Mouse (Mus musculus): ENCODE measurements around the gene Yes1. TPM values are rescaled to one million over a fixed set of nuclear protein-coding genes. Genes with fewer than 3 reads are reported as not detected.
"Not testable (repeated sequence)": the region's sequence is repeated elsewhere in the genome, so short reads cannot be mapped to it uniquely, and the experiment has no call there.

Gene Yes1
- polyA plus RNA-seq, 1 experiment from 2014 or later: 18.9 TPM

DNA sequence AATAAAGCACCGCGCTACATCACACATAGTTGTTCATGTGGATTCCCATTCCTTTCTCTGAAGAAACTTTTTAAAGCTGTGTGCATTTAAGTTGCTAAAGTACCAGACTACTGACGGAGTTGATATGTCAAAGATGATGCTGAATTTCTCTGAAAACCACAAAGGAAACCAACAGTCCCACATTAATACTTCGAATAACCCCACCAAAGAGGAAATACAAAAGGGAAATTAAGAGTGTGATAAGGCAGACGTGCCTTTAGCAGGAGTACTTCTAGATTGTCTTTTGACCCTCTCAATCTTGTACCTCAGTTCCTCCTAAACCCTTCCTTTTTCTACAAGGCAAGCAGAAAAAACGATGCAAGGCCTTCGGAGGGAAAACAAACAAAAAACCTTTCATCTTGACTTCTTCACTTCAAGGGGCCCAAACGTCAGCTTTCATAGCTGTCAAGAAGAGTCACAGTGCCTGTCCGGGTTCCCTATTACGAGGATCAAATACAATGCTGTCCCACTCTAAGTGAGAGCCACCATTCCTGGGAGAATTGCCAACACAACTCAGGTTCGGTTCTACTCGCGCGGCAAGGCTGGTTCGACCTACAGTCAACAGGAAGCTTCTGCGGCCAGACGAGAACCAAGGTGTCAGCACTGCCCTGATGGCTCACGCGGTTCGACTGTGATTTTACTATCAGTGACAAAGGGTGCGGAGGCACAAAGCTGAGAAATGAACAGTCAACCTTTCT lies 739 bp upstream of the Yes1 start:
- peak overlapping the region; percentile 76 for H3K9ac ChIP-seq (ENCODE audit: low read depth, low read length)
- no peaks in the 10 kb centered on the region for H3K27me3 ChIP-seq (replicated peaks; ENCODE audit: control insufficient read depth, insufficient read depth, low read length)
- H3K27ac ChIP-seq (ENCODE audit: low read depth, low read length): peak overlapping the region; percentile 88
- no peaks in the 10 kb centered on the region for H3K36me3 ChIP-seq (ENCODE audit: control insufficient read depth, insufficient read depth, low read length)
- H3K4me2 ChIP-seq: peak overlapping the region; percentile 80
- DNase-seq (ENCODE audit: low spot score) (no peak), ATAC-seq (replicated peaks; ENCODE audit: low FRiP score) (peak; percentile 29)
- peaks cover 4% of the 10 kb centered on the region; the same call in 1 of the 2 replicates for H3K4me1 ChIP-seq (replicated peaks; ENCODE audit: control insufficient read depth, insufficient read depth, low read length)
- 12% methylated on average over 21 of the region's 21 CpGs for WGBS
- H3K4me3 ChIP-seq (ENCODE audit: low read depth, low read length): peak overlapping the region; percentile 85
- H3K9me3 ChIP-seq (ENCODE audit: control insufficient read depth, low read length): no peaks in the 10 kb centered on the region

GRCm38 (mm10) chr5:32611341-32611961 lies 480 bp downstream of the Yes1 start:
- WGBS: under 1% methylated on average over 51 of the region's 54 CpGs
- Histone ChIP-seq H3K4me1 (replicated peaks; ENCODE audit: control insufficient read depth, insufficient read depth, low read length) (peaks cover 4% of the 10 kb centered on the region; the same call in 1 of the 2 replicates), H3K4me3 (ENCODE audit: low read depth, low read length) (peak overlapping the region; percentile 85), H3K27me3 (replicated peaks; ENCODE audit: control insufficient read depth, insufficient read depth, low read length) (no peaks in the 10 kb centered on the region), H3K36me3 (ENCODE audit: control insufficient read depth, insufficient read depth, low read length) (no peaks in the 10 kb centered on the region), H3K4me2 (peak overlapping the region; percentile 80), H3K9ac (ENCODE audit: low read depth, low read length) (peak overlapping the region; percentile 76), H3K9me3 (ENCODE audit: control insufficient read depth, low read length) (no peaks in the 10 kb centered on the region), H3K27ac (ENCODE audit: low read depth, low read length) (peak overlapping the region; percentile 88)
- peak; percentile 77 for DNase-seq (ENCODE audit: low spot score)
- ATAC-seq (replicated peaks; ENCODE audit: low FRiP score): peak; percentile 72

DNA sequence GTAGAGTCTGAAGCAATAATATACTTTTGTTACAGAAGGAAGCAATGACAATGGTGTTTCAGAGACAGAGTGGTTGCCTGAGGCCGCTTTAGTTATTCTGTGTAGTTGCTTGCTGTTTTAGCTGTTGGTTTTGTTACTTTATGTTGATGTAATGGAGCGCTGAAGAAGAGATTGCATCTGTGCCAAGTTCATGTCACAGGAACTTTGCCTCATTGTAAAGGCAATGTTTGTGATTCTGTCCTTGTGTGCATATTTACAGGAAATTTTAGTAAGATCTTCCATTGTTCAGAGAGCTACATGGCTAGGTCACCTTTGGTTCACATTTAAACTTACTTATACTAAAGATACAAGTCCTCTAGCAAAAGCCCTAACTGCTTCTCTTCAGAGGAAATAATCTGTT lies 3.3 kb downstream of the Yes1 start:
- H3K9me3 ChIP-seq (ENCODE audit: control insufficient read depth, low read length): no peaks in the 10 kb centered on the region
- H3K9ac ChIP-seq (ENCODE audit: low read depth, low read length): no peak overlapping the region
- no peaks in the 10 kb centered on the region for H3K36me3 ChIP-seq (ENCODE audit: control insufficient read depth, insufficient read depth, low read length)
- H3K27me3 ChIP-seq (replicated peaks; ENCODE audit: control insufficient read depth, insufficient read depth, low read length): no peaks in the 10 kb centered on the region
- no peak for DNase-seq (ENCODE audit: low spot score)
- H3K4me3 ChIP-seq (ENCODE audit: low read depth, low read length): no peak overlapping the region
- no peak overlapping the region for H3K27ac ChIP-seq (ENCODE audit: low read depth, low read length)
- ATAC-seq (replicated peaks; ENCODE audit: low FRiP score): no peak
- 90% methylated on average over 2 of the region's 2 CpGs for WGBS
- H3K4me1 ChIP-seq (replicated peaks; ENCODE audit: control insufficient read depth, insufficient read depth, low read length): peaks cover 4% of the 10 kb centered on the region; the same call in 1 of the 2 replicates
- H3K4me2 ChIP-seq: no peak overlapping the region

DNA sequence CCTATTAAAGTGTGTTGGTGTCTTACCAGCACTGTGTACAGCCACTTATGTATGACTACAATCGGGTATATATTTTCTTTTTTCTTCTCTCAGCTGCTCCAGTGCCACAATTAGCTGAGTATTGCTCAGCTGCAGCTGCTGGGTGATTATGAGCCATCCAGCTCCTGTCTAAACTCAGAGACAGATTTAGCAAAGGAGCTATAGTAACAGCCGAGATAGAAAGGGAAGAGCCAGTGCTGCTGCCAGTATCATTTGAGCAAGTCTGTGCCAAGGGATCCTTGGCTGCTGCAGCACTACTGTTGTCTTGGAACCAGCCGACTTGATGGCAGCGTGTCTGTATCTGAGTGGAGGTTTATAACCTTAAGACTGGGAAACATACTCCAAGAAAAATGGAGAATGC lies 3.7 kb downstream of the Yes1 start:
- H3K36me3 ChIP-seq (ENCODE audit: control insufficient read depth, insufficient read depth, low read length): no peaks in the 10 kb centered on the region
- H3K4me1 ChIP-seq (replicated peaks; ENCODE audit: control insufficient read depth, insufficient read depth, low read length): peaks cover 4% of the 10 kb centered on the region; the same call in 1 of the 2 replicates
- no peak overlapping the region for H3K4me3 ChIP-seq (ENCODE audit: low read depth, low read length)
- no peak overlapping the region for H3K9ac ChIP-seq (ENCODE audit: low read depth, low read length)
- 85% methylated on average over 4 of the region's 4 CpGs for WGBS
- no peak for ATAC-seq (replicated peaks; ENCODE audit: low FRiP score)
- H3K27ac ChIP-seq (ENCODE audit: low read depth, low read length): no peak overlapping the region
- no peaks in the 10 kb centered on the region for H3K27me3 ChIP-seq (replicated peaks; ENCODE audit: control insufficient read depth, insufficient read depth, low read length)
- DNase-seq (ENCODE audit: low spot score): no peak
- H3K4me2 ChIP-seq: no peak overlapping the region
- no peaks in the 10 kb centered on the region for H3K9me3 ChIP-seq (ENCODE audit: control insufficient read depth, low read length)

- not testable (repeated sequence) for H3K36me3 ChIP-seq (ENCODE audit: control insufficient read depth, insufficient read depth, low read length); ATAC-seq (replicated peaks; ENCODE audit: low FRiP score); H3K9me3 ChIP-seq (ENCODE audit: control insufficient read depth, low read length); H3K27me3 ChIP-seq (replicated peaks; ENCODE audit: control insufficient read depth, insufficient read depth, low read length); DNase-seq (ENCODE audit: low spot score); H3K4me3 ChIP-seq (ENCODE audit: low read depth, low read length); H3K27ac ChIP-seq (ENCODE audit: low read depth, low read length); H3K9ac ChIP-seq (ENCODE audit: low read depth, low read length); H3K4me1 ChIP-seq (replicated peaks; ENCODE audit: control insufficient read depth, insufficient read depth, low read length); H3K4me2 ChIP-seq
- WGBS: 88% methylated on average over 7 of the region's 7 CpGs
Observed at GRCm38 (mm10) chr5:32616489-32616888, 5.5 kb downstream of the Yes1 start.

- no peaks in the 10 kb centered on the region for H3K4me1 ChIP-seq (replicated peaks; ENCODE audit: control insufficient read depth, insufficient read depth, low read length)
- no peak for ATAC-seq (replicated peaks; ENCODE audit: low FRiP score)
Observed at GRCm38 (mm10) chr5:32617851-32618250, 6.9 kb downstream of the Yes1 start.

DNA sequence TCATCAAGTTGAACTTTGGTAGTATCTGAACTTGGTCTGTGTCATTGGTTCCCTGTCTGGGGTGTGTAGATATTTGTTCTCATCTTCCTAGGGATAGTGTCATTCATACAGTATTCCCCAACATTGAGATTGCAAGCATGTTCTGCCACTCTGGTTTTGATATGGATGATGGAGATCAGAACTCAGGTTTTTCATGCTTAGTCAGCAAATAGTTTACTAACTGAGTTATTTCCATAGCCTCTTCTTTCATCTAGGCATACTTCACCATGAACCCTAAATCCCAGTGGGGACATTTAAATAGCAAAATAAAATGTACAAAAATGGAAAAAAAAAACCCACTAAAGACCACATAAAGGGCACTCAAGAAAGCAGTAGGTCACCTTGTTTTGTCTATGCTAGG lies 12.7 kb downstream of the Yes1 start:
- no peaks in the 10 kb centered on the region for H3K36me3 ChIP-seq (ENCODE audit: control insufficient read depth, insufficient read depth, low read length)
- H3K9ac ChIP-seq (ENCODE audit: low read depth, low read length): no peak overlapping the region
- no peak overlapping the region for H3K4me3 ChIP-seq (ENCODE audit: low read depth, low read length)
- no peak overlapping the region for H3K4me2 ChIP-seq
- no peaks in the 10 kb centered on the region for H3K9me3 ChIP-seq (ENCODE audit: control insufficient read depth, low read length)
- no peaks in the 10 kb centered on the region for H3K4me1 ChIP-seq (replicated peaks; ENCODE audit: control insufficient read depth, insufficient read depth, low read length)
- ATAC-seq (replicated peaks; ENCODE audit: low FRiP score) (no peak), DNase-seq (ENCODE audit: low spot score) (no peak)
- H3K27ac ChIP-seq (ENCODE audit: low read depth, low read length): no peak overlapping the region
- H3K27me3 ChIP-seq (replicated peaks; ENCODE audit: control insufficient read depth, insufficient read depth, low read length): no peaks in the 10 kb centered on the region

More at GRCm38 (mm10) chr5:32617851-32618250, 6.9 kb downstream of the Yes1 start:
- Histone ChIP-seq H3K27me3 (replicated peaks; ENCODE audit: control insufficient read depth, insufficient read depth, low read length) (no peaks in the 10 kb centered on the region), H3K9me3 (ENCODE audit: control insufficient read depth, low read length) (no peaks in the 10 kb centered on the region), H3K36me3 (ENCODE audit: control insufficient read depth, insufficient read depth, low read length) (no peaks in the 10 kb centered on the region), H3K27ac (ENCODE audit: low read depth, low read length) (no peak overlapping the region), H3K9ac (ENCODE audit: low read depth, low read length) (no peak overlapping the region), H3K4me3 (ENCODE audit: low read depth, low read length) (no peak overlapping the region), H3K4me2 (no peak overlapping the region)
- no peak for DNase-seq (ENCODE audit: low spot score)
- WGBS: 88% methylated on average over 1 of the region's 1 CpGs

GRCm38 (mm10) chr5:32624777-32625176 lies 13.8 kb downstream of the Yes1 start:
- Histone ChIP-seq H3K9ac (ENCODE audit: low read depth, low read length) (no peak overlapping the region), H3K27ac (ENCODE audit: low read depth, low read length) (no peak overlapping the region), H3K4me1 (replicated peaks; ENCODE audit: control insufficient read depth, insufficient read depth, low read length) (no peaks in the 10 kb centered on the region), H3K9me3 (ENCODE audit: control insufficient read depth, low read length) (no peaks in the 10 kb centered on the region), H3K4me2 (no peak overlapping the region), H3K27me3 (replicated peaks; ENCODE audit: control insufficient read depth, insufficient read depth, low read length) (no peaks in the 10 kb centered on the region), H3K36me3 (ENCODE audit: control insufficient read depth, insufficient read depth, low read length) (no peaks in the 10 kb centered on the region), H3K4me3 (ENCODE audit: low read depth, low read length) (no peak overlapping the region)
- DNase-seq (ENCODE audit: low spot score) (no peak), ATAC-seq (replicated peaks; ENCODE audit: low FRiP score) (no peak)
- WGBS: 82% methylated on average over 2 of the region's 2 CpGs

GRCm38 (mm10) chr5:32633185-32633584 lies 22.2 kb downstream of the Yes1 start:
- Histone ChIP-seq H3K36me3 (ENCODE audit: control insufficient read depth, insufficient read depth, low read length) (no peaks in the 10 kb centered on the region), H3K4me3 (ENCODE audit: low read depth, low read length) (no peak overlapping the region), H3K4me1 (replicated peaks; ENCODE audit: control insufficient read depth, insufficient read depth, low read length) (no peaks in the 10 kb centered on the region), H3K4me2 (no peak overlapping the region), H3K27me3 (replicated peaks; ENCODE audit: control insufficient read depth, insufficient read depth, low read length) (no peaks in the 10 kb centered on the region), H3K27ac (ENCODE audit: low read depth, low read length) (no peak overlapping the region), H3K9me3 (ENCODE audit: control insufficient read depth, low read length) (no peaks in the 10 kb centered on the region), H3K9ac (ENCODE audit: low read depth, low read length) (no peak overlapping the region)
- DNase-seq (ENCODE audit: low spot score) (no peak), ATAC-seq (replicated peaks; ENCODE audit: low FRiP score) (no peak)
